Mouse (Mus musculus) heart, postnatal 10 days (tissue): ENCODE results near the gene Tpm4. TPM values are rescaled to one million over a fixed set of nuclear protein-coding genes. Genes with fewer than 3 reads are reported as not detected.
"Not testable (repeated sequence)": the region's sequence is repeated elsewhere in the genome, so short reads cannot be mapped to it uniquely, and the experiment has no call there.

ENCODE experiments used
- DNase-seq, 2 experiments: peaks; one replicate each; pipeline ENCODE4 v3.0.0; 2021
- intact Hi-C: fragments of 180-260 bp; cut with DNase I; formaldehyde crosslinking; loops from one replicate; pipeline ENCODE4 v1.15.1; 2025
- total RNA-seq, 2 experiments: library from RNA; stranded (reverse); gene quantifications; 2 replicates each; pipeline ENCODE4 v1.2.3; 2021

Gene Tpm4
- total RNA-seq, result 100 to 1,000 TPM; 229 to 241 TPM

DNA sequence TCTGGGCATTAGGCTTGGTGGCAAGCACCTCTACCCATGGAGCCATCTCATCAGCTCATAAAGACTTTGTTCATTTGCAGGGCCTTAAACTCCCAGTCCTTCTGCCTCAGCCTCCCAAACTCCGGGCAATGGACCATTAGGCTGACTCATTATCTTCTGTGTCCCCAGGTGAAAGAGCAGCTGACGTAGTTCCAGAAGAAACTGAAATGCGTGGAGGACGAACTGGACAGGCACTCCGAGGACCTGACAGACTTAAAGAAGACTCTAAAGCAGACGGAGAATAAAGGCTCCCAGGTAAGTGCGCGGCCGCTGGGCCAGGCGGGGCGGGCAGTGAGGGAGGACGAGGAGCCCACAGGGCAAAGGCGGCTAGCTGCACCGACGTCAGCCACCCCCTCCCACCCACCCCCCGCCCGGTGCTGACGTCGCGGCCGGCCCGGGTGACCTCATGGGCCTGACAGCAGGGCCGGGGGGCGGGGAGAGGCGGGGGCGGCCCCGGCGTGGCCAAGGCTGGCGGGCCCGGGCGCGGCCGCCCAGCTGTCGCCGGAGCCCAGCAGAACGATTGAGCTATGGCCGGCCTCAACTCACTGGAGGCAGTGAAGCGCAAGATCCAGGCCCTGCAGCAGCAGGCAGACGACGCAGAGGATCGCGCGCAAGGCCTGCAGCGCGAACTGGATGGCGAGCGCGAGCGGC lies at the start of gene Tpm4:
Tpm4 (plus strand) TSS at position 220 of the 690 bp plus-strand sequence.
- DNase-seq, result peak; percentile 77 to 78
- intact Hi-C loops, result loop anchor here (10.0 kb wide), 1 partner anchor 210 kb away; no protein-coding TSS in a partner anchor

DNA sequence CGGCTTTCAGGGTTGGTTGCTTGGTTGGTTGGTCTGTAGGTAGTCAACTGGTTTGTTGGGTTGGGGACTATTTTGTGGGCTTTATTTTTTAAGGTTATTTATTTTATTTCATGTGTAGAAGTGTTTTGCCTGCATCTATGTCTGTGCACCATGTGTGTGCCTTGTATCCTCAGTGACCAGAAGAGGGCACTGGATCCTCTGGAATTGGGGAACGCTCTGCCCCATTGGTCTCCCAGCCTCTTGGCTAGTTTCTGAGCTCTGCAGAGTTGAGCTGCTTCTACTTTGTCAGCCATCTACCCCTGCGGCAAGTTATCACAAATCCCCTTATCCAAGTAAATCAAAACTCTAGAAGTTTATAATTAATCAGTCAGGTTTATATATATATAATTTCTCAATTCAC lies 47.2 kb upstream of the Tpm4 start:
- intact Hi-C loops, DNase-seq: not testable (repeated sequence)

GRCm38 (mm10) chr8:72096721-72097120 lies 38.1 kb upstream of the Tpm4 start:
- intact Hi-C loops, DNase-seq: not testable (repeated sequence)

GRCm38 (mm10) chr8:72099377-72100103 lies 35.2 kb upstream of the Tpm4 start:
- intact Hi-C loops, result loop anchor here (2.0 kb wide), 1 partner anchor 97 kb away; no protein-coding TSS in a partner anchor
- peak; percentile 19 to 49 for DNase-seq

GRCm38 (mm10) chr8:72105165-72105564 lies 29.6 kb upstream of the Tpm4 start:
- intact Hi-C loops, result no loop called here
- DNase-seq, result no peak

DNA sequence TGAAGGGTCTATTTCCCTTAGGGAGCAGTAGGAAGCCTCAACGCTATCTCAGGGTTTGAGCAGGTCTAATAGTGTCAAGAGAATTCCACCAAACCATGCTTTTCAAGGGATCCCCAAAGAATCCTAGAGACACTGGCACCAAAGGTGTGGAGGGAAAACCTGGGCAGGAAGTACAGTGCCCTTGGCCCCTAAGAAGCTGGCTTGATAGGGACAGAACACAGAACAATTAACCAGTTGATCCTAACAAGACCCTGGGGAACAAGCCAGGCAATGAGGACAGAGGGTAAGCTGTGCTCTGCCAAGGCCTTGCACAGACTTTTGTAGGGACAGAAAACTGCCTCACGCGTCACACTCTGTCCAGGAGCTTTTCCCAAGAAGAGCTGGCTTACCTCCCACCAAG lies 28.0 kb upstream of the Tpm4 start, which contains the start of gene Olfr374:
Olfr374 (plus strand) TSS at position 301 of the 400 bp plus-strand sequence.
- DNase-seq, result no peak
- intact Hi-C loops, result no loop called here

- no peak for DNase-seq
- intact Hi-C loops, result no loop called here
Measured at GRCm38 (mm10) chr8:72110876-72111275, 23.9 kb upstream of the Tpm4 start.

DNA sequence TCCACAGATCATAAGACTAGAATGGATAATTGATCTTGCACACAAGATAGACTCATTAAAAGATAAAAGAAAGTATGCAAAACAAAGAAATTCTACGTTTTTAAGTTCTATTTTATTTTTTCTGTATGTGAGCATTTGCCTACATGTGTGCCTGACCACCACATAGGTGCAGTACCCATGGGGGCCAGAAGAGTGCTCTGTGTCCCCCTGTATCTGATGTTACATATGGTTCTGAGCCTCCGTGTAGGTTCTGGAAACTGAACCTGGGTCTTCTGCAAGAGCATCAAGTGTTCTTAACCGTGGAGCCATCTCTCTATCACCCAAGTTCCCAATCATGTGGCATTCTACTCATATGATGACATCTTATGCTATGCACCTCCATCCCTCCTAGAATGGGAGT lies 22.3 kb upstream of the Tpm4 start:
- intact Hi-C loops, result no loop called here

GRCm38 (mm10) chr8:72115202-72115601 lies 19.6 kb upstream of the Tpm4 start:
- DNase-seq, result no peak
- intact Hi-C loops, result no loop called here

More for the DNA sequence above, 22.3 kb upstream of the Tpm4 start:
- no peak for DNase-seq

- DNase-seq, result no peak
- intact Hi-C loops, result no loop called here
Measured at GRCm38 (mm10) chr8:72118616-72119015, 16.2 kb upstream of the Tpm4 start.

- DNase-seq, intact Hi-C loops: not testable (repeated sequence)
Measured at GRCm38 (mm10) chr8:72121486-72121885, 13.3 kb upstream of the Tpm4 start.

DNA sequence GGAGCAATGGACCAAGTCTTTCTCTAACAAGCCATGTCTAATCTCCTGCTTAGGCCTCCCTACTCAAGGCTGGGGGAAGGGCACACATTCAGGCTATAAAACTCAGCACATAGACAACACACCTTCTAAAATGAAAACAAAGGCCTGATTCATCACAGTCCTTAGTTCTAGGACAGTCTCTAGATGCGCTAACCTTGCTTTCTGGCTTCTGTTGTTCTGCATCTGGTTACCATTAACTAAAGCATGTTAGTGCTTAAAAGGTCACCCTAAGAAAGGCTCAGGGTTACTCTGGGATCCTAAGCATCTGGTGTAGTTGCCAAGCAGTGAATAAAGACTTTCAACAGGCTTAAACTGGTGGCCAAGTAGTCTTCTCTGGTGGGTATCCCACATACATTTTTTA lies 12.8 kb upstream of the Tpm4 start:
- intact Hi-C loops, result no loop called here
- no peak for DNase-seq

GRCm38 (mm10) chr8:72127834-72128233 lies 6.9 kb upstream of the Tpm4 start:
- DNase-seq, result no peak
- intact Hi-C loops, result no loop called here

DNA sequence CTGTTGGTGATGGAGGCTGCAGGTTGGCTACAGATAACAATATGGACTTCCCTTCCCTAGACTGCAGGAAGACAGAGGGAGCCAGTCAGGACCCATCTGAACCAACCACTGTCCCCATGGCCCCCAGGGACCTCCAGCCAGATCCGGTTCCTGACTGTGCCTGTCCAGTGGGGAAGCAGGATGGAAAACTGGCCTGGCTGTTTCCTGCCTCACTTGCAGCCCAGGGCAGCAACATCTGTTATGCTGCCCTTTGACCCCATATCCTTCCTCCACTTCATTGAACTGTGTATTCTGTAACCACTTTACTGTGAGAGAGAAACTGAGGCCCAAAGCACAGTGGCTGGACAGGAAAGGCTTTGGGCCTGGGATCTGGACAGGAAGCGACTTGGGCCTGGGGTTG lies 3.5 kb upstream of the Tpm4 start:
- intact Hi-C loops, result loop anchor here (10.0 kb wide), 1 partner anchor 206 kb away; no protein-coding TSS in a partner anchor
- peak; percentile 30 to 49 for DNase-seq

GRCm38 (mm10) chr8:72131901-72132300 lies 2.9 kb upstream of the Tpm4 start:
- no peak for DNase-seq
- intact Hi-C loops, result loop anchor here (10.0 kb wide), 1 partner anchor 207 kb away; no protein-coding TSS in a partner anchor

DNA sequence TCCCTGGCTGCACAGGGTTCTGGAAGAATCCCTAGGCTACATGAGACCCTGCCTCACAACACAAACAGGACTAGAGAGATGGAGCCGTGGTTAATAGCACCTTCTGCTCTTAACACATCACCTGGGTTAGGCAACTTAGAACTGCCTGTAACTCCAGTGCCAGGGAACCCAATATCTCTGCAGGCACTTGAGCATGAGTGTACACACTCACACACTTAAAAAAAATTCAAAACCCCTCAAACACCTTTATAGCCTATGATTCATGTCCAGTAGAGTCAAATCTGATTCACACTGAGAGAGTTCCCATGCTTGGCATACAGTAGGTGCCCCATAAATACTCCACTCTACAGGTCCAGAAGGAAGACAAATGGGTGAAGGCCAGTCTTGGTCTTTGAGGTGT lies 2.4 kb upstream of the Tpm4 start:
- intact Hi-C loops, result loop anchor here (10.0 kb wide), 1 partner anchor 208 kb away; no protein-coding TSS in a partner anchor
- DNase-seq, result no peak

DNA sequence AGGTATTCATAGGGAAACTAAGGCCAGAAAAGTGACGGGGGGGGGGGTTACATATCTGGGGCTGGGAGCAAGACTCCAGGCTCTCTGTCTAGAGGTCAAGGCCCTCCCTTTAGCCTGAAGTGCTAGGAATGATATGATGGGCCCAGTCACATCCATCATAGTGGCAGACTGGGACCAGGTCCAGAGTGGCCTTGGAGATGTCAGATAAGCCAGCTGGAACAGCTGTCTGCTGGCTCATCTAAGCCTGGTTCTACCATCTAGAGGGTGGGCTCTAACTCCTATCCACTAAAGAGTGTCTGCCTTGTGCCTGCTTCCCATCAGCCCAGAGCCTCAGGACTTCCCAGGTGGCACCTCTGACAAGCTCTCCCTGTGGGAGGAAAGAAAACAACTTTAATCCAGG lies 1.9 kb upstream of the Tpm4 start:
- DNase-seq, result no peak
- intact Hi-C loops, result loop anchor here (10.0 kb wide), 1 partner anchor 208 kb away; no protein-coding TSS in a partner anchor

GRCm38 (mm10) chr8:72133507-72133906 lies 1.3 kb upstream of the Tpm4 start:
- intact Hi-C loops, result loop anchor here (10.0 kb wide), 1 partner anchor 209 kb away; no protein-coding TSS in a partner anchor
- no peak for DNase-seq

DNA sequence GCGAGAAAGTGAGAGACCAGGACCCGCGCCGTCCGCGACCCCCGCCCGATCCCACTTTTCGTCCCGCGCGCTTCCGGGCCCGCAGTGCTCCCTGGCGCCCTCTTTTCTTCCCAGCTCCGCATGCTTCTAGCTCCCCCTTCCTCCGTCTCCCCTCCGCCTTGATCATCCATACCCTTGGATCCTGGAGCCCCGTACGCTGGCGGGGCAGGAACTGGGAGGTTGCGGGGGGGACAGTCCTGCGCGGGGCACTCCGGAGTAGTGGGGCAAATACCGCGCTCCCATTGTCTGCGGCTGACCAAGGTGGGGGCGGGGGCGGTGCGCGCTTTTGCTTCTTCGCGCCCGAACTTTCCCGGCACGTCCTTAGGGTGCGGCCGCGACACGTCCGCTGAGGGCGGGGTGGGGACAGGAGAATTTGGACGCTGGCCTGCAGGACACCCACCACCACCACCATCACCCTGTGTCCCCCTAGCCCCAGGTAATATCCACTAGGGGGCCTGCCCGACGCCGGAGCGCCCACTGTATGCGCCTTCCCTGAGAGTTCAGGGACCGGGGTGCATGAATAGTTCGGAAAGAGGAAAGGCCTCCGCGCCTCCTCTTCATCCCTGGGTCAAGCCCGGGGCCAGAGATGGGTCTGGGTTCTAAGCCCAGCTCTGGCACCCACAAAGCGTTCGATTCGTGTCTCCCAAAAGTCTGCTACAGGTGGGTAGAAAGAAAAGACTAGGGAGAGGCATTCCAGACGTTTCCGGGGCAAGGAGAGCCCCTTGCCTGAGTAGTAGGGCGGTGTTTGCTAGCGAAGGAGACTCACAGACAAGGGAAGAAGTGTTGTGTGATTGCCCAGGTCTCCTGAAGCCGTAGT lies 899 bp downstream of the Tpm4 start:
- intact Hi-C loops, result loop anchor here (10.0 kb wide), 1 partner anchor 211 kb away; no protein-coding TSS in a partner anchor
- DNase-seq, result peak; percentile 64

GRCm38 (mm10) chr8:72136302-72136978 lies 1.7 kb downstream of the Tpm4 start:
- peak; percentile 87 for DNase-seq
- intact Hi-C loops, result loop anchor here (10.0 kb wide), 1 partner anchor 212 kb away; no protein-coding TSS in a partner anchor
